Mouse (Mus musculus) heart, embryonic 16.5 days (tissue): ENCODE measurements at regions not wholly inside any gene's neighbourhood (a gene's known extent, or its start where the extent isn't known, plus 50 kb on each side); places are given as distances from the start of the nearest gene placed in this dataset.

Experiments used
- ATAC-seq: fragments of 200-750 bp; cut with Nextera tagmentation; replicated peaks from 2 replicates; pipeline ENCODE4 v1.8.0; 2017; ENCODE audit warnings: moderate number of reproducible peaks; ENCODE audit not compliant: insufficient read depth, low FRiP score; ENCODE audit errors: extremely low read depth
- H3K27ac ChIP-seq: fragments of 300-500 bp; sonication (generic); 2 replicates; pipeline ENCODE4 v1.5.1; 2014; ENCODE audit warnings: mild to moderate bottlenecking, low read length, control low read depth, moderate library complexity
- H3K27me3 ChIP-seq: fragments of 300-500 bp; sonication (generic); 2 replicates; pipeline ENCODE4 v1.6.1; 2014; ENCODE audit warnings: low read length, mixed read lengths; ENCODE audit not compliant: control insufficient read depth, insufficient read depth
- H3K36me3 ChIP-seq: fragments of 300-500 bp; sonication (generic); 2 replicates; pipeline ENCODE4 v1.6.1; 2014; ENCODE audit not compliant: control insufficient read depth, insufficient read depth
- H3K4me1 ChIP-seq: fragments of 300-500 bp; sonication (generic); 2 replicates; pipeline ENCODE4 v1.6.1; 2014; ENCODE audit warnings: low read length, mixed read lengths; ENCODE audit not compliant: control insufficient read depth, insufficient read depth
- H3K4me2 ChIP-seq: fragments of 300-500 bp; sonication (generic); 2 replicates; pipeline ENCODE4 v1.6.1; 2014; ENCODE audit warnings: low read depth, mild to moderate bottlenecking, control low read depth, low read length
- H3K4me3 ChIP-seq: fragments of 300-500 bp; sonication (generic); 2 replicates; pipeline ENCODE4 v1.5.1; 2014; ENCODE audit warnings: mild to moderate bottlenecking, control low read depth, low read length
- H3K9ac ChIP-seq: fragments of 300-500 bp; sonication (generic); 2 replicates; pipeline ENCODE4 v1.6.1; 2014; ENCODE audit warnings: low read length, control low read depth
- H3K9me3 ChIP-seq: fragments of 300-500 bp; sonication (generic); replicated peaks from 2 replicates; pipeline ENCODE4 v1.6.1; 2016; ENCODE audit warnings: low read length; ENCODE audit not compliant: control insufficient read depth
- WGBS: fragments of 180-500 bp; shearing (Covaris S2); extraction: QIAGEN DNeasy Blood & Tissue Kit; methylation state at CpG from one replicate; pipeline ENCODE4 v1.1.7; 2014; 5-methylcytosine and 5-hydroxymethylcytosine counted together

- Histone ChIP-seq H3K36me3 (no peaks in the 10 kb centered on the region), H3K27ac (no peak overlapping the region), H3K4me3 (no peak overlapping the region), H3K9me3 (no peaks in the 10 kb centered on the region), H3K4me1 (no peaks in the 10 kb centered on the region), H3K27me3 (no peaks in the 10 kb centered on the region), H3K4me2 (no peak overlapping the region), H3K9ac (no peak overlapping the region)
- WGBS = 57% methylated on average over 4 of the region's 4 CpGs
- ATAC-seq = no peak
These were observed 167.0 kb upstream of the Hs3st3a1 start for GRCm38 (mm10) chr11:64268121-64268520.

DNA sequence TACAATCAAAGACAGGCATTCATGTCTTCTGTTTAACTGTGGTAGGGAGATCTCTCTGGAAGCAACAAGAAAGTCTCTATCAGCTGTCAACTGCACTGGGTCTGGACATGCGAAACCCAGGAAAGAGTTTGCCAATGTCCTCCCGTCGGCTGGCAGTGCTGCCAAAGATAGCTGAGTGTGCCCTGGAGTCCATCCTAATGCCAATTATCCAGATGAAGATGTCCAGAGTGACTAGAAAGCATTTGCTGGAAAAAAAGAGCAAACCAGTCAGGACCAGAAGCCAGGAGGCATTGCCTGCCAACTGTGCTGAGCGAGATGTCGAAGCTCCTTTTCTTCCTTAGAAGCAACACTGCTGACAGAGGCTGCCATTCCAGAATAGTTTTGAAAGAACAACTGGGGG is 167.6 kb upstream of the Hs3st3a1 start:
- no peaks in the 10 kb centered on the region for H3K27me3 ChIP-seq
- no peaks in the 10 kb centered on the region for H3K4me1 ChIP-seq
- H3K9me3 ChIP-seq = no peaks in the 10 kb centered on the region
- ATAC-seq = no peak
- no peak overlapping the region for H3K4me3 ChIP-seq
- H3K27ac ChIP-seq = no peak overlapping the region
- H3K4me2 ChIP-seq = no peak overlapping the region
- WGBS = 43% methylated on average over 5 of the region's 5 CpGs
- no peak overlapping the region for H3K9ac ChIP-seq
- H3K36me3 ChIP-seq = no peaks in the 10 kb centered on the region

DNA sequence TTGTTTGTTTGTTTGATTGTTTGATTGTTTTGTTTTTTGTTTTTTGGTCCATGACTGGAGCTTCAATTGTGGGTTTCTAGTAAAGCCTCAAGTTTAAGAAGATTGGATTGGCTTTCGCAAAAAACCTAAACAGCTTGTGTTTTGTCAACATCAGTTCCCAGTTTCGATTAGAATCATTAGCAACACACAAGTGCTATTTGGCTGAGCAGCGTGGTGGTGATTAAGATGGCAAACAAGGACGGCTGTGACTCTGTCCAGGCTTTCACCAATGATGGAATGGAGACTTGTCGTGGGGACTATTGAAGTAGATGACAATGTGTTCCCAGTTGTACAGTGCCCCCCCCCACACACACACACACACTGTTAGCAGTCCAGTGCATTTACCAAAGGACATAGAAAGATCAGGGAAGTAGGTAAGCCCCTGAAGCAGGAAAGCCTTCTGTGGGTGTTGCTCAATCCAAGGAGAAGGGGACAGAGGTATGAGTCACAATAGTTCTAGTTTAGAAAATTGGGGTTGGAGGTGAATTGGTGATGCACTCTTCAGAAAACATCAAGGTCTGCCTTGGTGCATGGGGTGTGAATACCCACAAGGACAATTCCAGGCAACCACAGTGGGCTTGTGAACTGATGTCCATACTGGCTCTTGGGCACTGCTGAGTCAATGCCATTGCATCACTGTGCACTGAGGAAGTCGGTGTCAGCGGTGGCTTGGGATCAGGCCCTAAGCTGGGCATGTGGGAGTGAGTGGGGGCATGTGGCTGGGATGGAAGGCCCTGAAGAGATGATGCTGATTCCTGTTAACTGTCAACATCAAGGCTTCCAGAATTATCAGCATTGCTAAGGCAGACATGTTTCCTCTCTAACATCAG is 174.5 kb upstream of the Cox10 start:
- Histone ChIP-seq H3K9ac (no peak overlapping the region), H3K4me2 (no peak overlapping the region), H3K27me3 (0 out of 2 replicates have a peak, but pooled peaks cover 2% of the 10 kb centered on the region), H3K27ac (no peak overlapping the region), H3K36me3 (no peaks in the 10 kb centered on the region), H3K4me3 (no peak overlapping the region), H3K9me3 (no peaks in the 10 kb centered on the region), H3K4me1 (peaks cover 12% of the 10 kb centered on the region)
- WGBS = 81% methylated on average over 7 of the region's 7 CpGs
- ATAC-seq = no peak

DNA sequence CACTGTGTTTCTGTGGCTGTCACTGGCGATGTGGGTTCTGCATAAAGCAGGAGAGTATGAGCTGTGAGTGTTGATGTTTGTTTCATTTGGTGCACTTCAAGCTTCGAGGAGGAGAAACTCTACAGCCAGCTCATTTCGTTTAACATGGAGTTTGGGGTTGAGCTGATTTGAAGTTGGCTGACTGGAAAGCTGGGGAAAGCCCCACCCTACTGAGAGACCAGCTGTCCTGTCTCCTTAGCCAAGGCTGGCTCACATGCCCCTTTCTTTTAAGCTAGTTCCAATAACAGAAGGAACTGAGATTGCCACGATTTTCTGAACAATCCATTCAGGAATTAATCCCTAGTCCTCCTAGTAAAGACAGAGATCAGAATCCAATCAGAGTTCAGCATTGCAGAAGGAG is 157.6 kb upstream of the Cox10 start:
- Histone ChIP-seq H3K9ac (no peak overlapping the region), H3K4me3 (no peak overlapping the region), H3K27me3 (no peaks in the 10 kb centered on the region), H3K9me3 (no peaks in the 10 kb centered on the region), H3K36me3 (no peaks in the 10 kb centered on the region), H3K4me1 (no peaks in the 10 kb centered on the region), H3K4me2 (no peak overlapping the region), H3K27ac (no peak overlapping the region)
- ATAC-seq = no peak
- 70% methylated on average over 4 of the region's 4 CpGs for WGBS

DNA sequence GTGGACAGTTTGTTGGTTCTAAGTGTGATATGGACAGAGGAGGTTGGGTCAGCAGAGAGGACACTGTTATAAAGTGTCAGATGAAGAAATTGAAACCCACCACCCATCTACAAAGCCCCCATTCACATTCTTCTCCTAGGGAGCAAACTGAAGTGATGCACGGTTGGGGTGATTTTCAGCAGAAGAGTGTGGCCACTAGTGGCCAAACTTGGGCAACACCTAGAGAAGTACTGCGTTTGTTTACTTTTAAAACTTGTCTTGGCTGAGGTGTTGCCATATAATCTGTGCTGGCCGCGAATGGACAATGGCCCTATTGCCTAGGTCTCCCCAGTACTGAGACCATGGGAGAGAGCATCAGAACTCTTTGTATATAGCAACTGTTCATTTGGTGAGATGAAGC is 150.8 kb upstream of the Cox10 start:
- no peak overlapping the region for H3K4me2 ChIP-seq
- no peaks in the 10 kb centered on the region; the same call in 1 of the 2 replicates for H3K27me3 ChIP-seq
- 74% methylated on average over 4 of the region's 4 CpGs for WGBS
- H3K9ac ChIP-seq = no peak overlapping the region
- H3K9me3 ChIP-seq = no peaks in the 10 kb centered on the region
- no peaks in the 10 kb centered on the region for H3K36me3 ChIP-seq
- H3K4me3 ChIP-seq = no peak overlapping the region
- no peak for ATAC-seq
- no peaks in the 10 kb centered on the region for H3K4me1 ChIP-seq
- no peak overlapping the region for H3K27ac ChIP-seq

- Histone ChIP-seq H3K27ac (no peak overlapping the region), H3K4me3 (no peak overlapping the region), H3K4me1 (no peaks in the 10 kb centered on the region), H3K36me3 (no peaks in the 10 kb centered on the region), H3K9me3 (peaks cover 6% of the 10 kb centered on the region), H3K27me3 (no peaks in the 10 kb centered on the region), H3K9ac (no peak overlapping the region), H3K4me2 (no peak overlapping the region)
- ATAC-seq = no peak
- WGBS = 88% methylated on average over 4 of the region's 4 CpGs
These were observed 141.6 kb upstream of the Cox10 start for GRCm38 (mm10) chr11:64220888-64221287.

DNA sequence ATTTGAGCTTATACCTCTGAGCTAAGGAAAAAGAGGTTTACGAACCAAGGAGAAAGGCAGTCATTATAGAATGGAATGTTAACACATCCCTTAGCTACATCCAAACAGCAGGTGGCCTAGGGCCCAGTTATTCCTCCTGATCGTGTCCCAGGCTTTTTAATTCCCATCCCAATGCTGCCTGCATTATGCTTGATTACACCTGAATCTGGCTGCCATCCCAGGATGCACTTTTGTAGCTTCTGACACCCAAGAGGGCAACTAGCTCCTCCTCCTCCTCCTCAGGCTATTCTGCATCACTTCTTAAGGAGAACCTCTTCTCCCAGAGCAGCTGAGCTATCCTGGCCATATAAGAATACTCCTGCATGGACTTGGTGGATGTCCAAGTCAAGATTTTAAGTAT is 137.9 kb upstream of the Cox10 start:
- H3K27ac ChIP-seq = no peak overlapping the region
- no peaks in the 10 kb centered on the region for H3K27me3 ChIP-seq
- no peak for ATAC-seq
- no peaks in the 10 kb centered on the region for H3K4me1 ChIP-seq
- H3K9ac ChIP-seq = no peak overlapping the region
- 68% methylated on average over 2 of the region's 2 CpGs for WGBS
- H3K9me3 ChIP-seq = peaks cover 6% of the 10 kb centered on the region
- H3K4me2 ChIP-seq = no peak overlapping the region
- no peaks in the 10 kb centered on the region for H3K36me3 ChIP-seq
- H3K4me3 ChIP-seq = no peak overlapping the region

GRCm38 (mm10) chr11:64210916-64211315 is 131.6 kb upstream of the Cox10 start:
- 49% methylated on average over 3 of the region's 3 CpGs for WGBS
- no peak for ATAC-seq

DNA sequence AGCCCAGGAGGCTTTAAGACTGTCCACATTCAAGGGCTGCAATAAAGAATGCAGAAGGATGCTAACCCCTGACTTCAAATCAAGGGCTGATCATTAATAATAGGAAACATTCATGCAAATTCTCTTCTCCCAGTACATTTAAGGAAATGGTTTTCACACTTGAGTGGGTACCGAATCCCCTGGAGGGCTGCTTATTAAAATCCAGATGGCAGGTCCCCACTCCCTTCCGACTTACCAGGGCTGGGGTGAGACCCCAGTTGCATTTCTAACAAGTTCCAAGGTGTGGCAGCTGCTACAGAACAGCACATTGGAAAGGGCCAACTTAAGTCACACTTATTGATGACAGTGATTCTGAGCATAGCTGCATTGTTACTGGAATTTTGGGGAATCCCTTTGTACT is 129.0 kb upstream of the Cox10 start:
- no peak overlapping the region for H3K27ac ChIP-seq
- H3K9ac ChIP-seq = no peak overlapping the region
- ATAC-seq = no peak
- H3K27me3 ChIP-seq = no peaks in the 10 kb centered on the region
- no peak overlapping the region for H3K4me2 ChIP-seq
- no peaks in the 10 kb centered on the region for H3K9me3 ChIP-seq
- no peaks in the 10 kb centered on the region for H3K36me3 ChIP-seq
- H3K4me1 ChIP-seq = peaks cover 7% of the 10 kb centered on the region; the same call in 1 of the 2 replicates
- H3K4me3 ChIP-seq = no peak overlapping the region
- WGBS = 84% methylated on average over 2 of the region's 2 CpGs

More at GRCm38 (mm10) chr11:64210916-64211315, 131.6 kb upstream of the Cox10 start:
- H3K9me3 ChIP-seq = no peaks in the 10 kb centered on the region
- H3K9ac ChIP-seq = no peak overlapping the region
- H3K27me3 ChIP-seq = no peaks in the 10 kb centered on the region
- H3K4me2 ChIP-seq = no peak overlapping the region
- H3K4me3 ChIP-seq = no peak overlapping the region
- H3K27ac ChIP-seq = no peak overlapping the region
- H3K36me3 ChIP-seq = no peaks in the 10 kb centered on the region
- no peaks in the 10 kb centered on the region for H3K4me1 ChIP-seq
